Mouse (Mus musculus): ENCODE data around the gene Lpcat2b.
"Not testable (repeated sequence)": the region's sequence is repeated elsewhere in the genome, so short reads cannot be mapped to it uniquely, and the experiment has no call there.

Gene Lpcat2b

GRCm38 (mm10) chr5:107431249-107431648 lies at the start of gene Lpcat2b:
TSS of gene Lpcat2b (plus strand) at chr5:107431549.
- no peak for DNase-seq (ENCODE audit: low spot score in 2 of 2)

DNA sequence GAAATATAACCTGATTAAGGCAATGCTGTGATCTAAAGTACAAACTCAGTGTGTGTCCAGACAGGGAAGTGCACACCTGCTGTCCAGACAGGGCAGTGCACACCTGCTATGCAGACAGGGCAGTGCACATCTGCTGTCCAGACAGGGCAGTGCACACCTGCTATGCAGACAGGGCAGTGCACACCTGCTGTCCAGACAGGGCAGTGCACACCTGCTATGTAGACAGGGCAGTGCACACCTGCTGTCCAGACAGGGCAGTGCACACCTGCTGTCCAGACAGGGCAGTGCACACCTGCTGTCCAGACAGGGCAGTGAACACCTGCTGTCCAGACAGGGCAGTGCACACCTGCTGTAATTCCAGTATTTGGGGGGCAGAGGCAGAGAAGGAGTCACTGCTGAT lies 44.9 kb upstream of the Lpcat2b start:
- DNase-seq (ENCODE audit: low spot score in 2 of 2), result not testable (repeated sequence)

DNA sequence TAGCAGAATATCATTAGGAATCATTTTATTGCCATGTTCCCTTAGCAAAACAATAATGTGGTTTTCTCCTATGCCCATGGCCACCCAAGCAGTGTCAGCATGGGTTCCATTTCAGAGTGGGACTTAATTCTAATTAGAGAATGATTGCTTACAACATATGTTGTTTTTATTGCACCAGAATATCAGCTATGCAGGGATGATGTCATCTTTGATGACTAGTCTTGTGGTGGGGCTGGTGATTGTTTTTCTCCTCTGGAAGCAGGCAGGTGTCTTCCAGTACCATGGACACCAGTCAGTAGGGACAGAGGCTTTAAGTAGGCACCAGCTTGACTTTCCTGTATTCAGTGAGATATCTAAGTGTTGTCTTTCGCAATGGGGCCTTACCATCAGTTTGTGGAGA lies 43.6 kb upstream of the Lpcat2b start:
- DNase-seq (ENCODE audit: low spot score in 2 of 2), result no peak

DNA sequence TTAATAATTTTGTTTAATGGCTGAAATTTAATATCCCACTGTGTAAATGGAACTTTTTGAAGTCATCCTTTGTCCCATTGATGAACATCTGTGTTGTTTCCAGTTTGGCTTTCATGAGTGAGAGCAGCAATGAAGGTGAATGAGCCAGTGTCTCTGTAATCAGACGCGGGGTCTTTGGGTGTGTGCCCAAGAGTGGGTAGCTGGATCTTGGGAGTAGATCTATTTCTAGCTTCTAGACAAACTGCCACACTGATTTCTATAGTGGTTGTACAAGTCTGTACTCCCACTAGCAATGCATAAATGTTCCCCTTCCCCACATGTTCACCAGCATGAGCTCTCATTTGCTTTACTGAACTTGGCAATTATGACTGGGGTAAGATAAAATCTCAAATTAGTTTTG lies 42.0 kb upstream of the Lpcat2b start:
- no peak for DNase-seq (ENCODE audit: low spot score in 2 of 2)

DNA sequence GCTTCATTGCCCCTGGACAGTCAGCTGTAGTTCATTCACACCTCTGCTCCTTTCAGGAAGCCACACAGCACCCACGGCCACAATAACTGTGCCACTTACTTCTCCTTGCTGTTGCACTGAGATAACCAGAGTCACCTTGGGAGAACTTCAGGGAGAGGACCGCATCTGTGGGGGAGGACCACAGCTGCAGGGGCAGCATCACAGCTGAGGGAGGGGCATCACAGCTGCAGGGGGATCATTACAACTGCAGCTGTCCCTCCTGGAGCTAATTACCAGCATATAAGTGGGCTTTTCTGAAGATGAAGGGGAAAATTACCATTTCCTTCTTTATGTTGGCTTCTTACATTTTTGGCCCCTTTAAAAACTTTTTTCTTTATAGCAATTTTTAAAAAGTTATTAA lies 36.9 kb upstream of the Lpcat2b start:
- DNase-seq (ENCODE audit: low spot score in 2 of 2), result no peak

DNA sequence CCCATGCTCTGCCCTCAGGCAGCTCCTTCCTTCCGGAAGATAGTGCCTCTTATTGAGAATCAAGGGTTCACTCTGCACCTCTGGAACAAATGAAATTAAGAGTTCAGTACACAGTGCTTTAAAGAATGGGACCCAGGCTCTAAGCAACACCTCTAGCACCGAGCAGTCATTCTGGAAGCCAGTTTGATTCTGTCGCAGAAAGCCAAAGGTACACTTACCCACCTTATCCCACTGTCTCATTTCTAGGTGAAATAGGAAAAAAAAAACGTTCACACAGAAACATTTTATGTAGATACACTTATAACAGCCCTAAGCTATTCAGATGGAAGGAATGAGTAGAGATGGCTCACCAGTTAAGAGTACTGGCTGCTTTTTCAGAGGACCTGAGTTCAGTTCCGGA lies 28.9 kb upstream of the Lpcat2b start, which contains the start of gene Ephx4:
Ephx4 (plus strand) TSS at position 301 of the 400 bp plus-strand sequence.
- no peak for DNase-seq (ENCODE audit: low spot score in 2 of 2)

GRCm38 (mm10) chr5:107403011-107403946 lies 28.1 kb upstream of the Lpcat2b start:
- DNase-seq (ENCODE audit: low spot score in 2 of 2), result peak in 1 of 2 experiments; percentile 4

GRCm38 (mm10) chr5:107403947-107404684 lies 27.2 kb upstream of the Lpcat2b start:
- no peak for DNase-seq (ENCODE audit: low spot score in 2 of 2)

GRCm38 (mm10) chr5:107405361-107405760 lies 26.0 kb upstream of the Lpcat2b start:
- DNase-seq (ENCODE audit: low spot score in 2 of 2), result no peak

DNA sequence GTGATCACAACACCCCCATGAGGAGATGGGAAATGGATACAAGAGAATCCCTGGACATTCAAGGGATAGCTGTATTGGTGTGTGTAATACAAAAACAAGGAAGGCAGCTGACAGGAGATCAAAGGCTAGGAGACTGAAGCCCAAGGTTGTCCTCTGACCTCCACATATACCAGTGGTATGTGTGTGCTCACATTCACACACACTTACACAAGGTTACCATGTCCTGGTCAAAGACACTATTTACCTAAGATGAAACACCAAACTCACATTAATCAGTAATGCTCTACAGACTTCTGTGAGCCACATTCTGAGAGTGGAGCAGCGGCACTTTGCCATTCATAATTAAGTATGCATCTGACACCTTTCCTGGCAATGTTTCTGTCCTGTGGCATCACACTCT lies 21.0 kb upstream of the Lpcat2b start:
- no peak for DNase-seq (ENCODE audit: low spot score in 2 of 2)

DNA sequence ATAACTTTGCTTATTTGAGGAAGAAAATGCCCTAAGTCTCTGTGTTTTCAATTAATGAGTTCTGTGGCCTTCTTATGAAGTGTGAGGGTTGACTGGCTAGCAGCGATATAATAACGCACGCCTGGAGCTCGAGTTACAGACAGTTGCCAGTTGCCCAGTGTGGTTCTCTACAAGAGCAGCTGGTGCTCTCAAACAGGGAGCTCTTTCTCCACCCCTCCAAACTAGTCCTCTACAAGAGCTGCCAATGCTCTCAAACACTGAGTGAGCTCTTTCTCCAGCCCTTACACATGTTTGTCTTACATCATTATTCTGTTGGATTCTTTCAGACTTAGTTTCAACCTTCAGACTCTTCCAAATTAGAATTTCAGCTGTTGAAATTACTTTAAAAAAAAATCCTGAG lies 20.0 kb upstream of the Lpcat2b start:
- DNase-seq (ENCODE audit: low spot score in 2 of 2), result no peak

- DNase-seq (ENCODE audit: low spot score in 2 of 2), result no peak
Measured at GRCm38 (mm10) chr5:107412285-107412684, 19.1 kb upstream of the Lpcat2b start.

- no peak for DNase-seq (ENCODE audit: low spot score in 2 of 2)
Measured at GRCm38 (mm10) chr5:107415098-107415497, 16.3 kb upstream of the Lpcat2b start.

- no peak for DNase-seq (ENCODE audit: low spot score in 2 of 2)
Measured at GRCm38 (mm10) chr5:107421676-107422075, 9.7 kb upstream of the Lpcat2b start.

DNA sequence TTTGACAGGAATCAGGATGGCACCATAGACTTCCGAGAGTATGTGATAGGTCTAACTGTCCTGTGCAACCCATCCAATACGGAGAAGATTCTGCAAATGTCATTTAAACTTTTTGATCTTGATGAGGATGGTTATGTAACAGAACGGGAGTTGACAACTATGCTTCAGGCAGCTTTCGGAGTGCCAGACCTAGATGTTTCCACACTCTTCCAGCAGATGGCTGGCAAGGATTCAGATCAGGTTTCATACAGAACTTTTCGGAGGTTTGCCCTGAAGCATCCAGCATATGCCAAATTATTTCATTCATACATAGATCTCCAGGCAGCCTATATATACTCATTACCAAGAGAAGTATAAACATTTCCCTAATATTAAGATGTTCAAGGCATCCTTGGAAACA lies 2.7 kb downstream of the Lpcat2b start:
- no peak for DNase-seq (ENCODE audit: low spot score in 2 of 2)

DNA sequence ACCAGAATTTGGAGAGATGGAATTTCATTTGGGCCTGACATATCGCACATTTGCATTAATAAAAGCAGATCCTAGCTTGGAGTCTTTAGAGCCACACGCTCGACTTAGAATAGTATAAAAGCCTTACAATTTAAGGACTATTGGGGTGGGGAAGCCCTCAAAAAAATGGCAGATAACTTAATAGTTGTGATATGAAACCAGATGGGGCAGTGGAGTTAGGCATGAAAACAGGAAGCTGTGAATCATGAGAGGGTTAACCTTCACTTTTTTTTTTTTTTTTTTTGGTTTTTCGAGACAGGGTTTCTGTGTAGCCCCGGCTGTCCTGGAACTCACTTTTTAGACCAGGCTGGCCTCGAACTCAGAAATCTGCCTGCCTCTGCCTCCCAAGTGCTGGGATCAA lies 4.8 kb downstream of the Lpcat2b start:
- no peak for DNase-seq (ENCODE audit: low spot score in 2 of 2)

DNA sequence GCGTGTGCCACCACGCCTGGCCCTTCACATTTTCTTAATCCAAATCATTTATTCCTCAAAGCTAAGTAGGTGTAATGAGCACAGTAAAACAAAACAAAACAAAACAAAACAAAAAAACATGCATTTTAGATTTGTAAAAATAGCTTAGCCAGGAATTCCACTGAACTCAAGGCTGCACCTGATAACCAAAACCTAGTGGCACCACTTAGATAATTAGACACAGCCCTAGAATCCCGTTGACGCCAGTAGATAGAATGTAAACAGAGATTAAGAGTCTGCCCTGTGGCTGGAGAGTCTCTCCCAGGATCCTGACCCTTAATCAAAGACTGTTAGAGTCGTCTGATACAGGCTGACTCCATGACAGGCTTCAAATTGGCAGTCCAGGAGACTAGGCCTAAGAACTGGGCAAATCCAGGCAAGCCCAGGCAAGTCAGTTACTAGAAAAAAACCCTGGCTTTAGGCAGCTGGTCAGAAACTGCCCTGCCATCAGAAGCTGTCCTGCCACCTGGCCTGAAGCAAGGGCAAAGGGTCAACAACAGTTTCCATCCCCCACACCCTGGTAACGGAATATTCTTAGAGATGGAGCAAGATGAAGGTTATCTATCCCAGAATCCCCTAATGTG lies 5.3 kb downstream of the Lpcat2b start:
- DNase-seq (ENCODE audit: low spot score in 2 of 2), result peak in 1 of 2 experiments; percentile 1

GRCm38 (mm10) chr5:107437464-107438281 lies 6.3 kb downstream of the Lpcat2b start, which contains the start of gene Btbd8:
TSS of gene Btbd8 (plus strand) at chr5:107437997.
- DNase-seq (ENCODE audit: low spot score in 2 of 2), result peak; percentile 86 to 92

DNA sequence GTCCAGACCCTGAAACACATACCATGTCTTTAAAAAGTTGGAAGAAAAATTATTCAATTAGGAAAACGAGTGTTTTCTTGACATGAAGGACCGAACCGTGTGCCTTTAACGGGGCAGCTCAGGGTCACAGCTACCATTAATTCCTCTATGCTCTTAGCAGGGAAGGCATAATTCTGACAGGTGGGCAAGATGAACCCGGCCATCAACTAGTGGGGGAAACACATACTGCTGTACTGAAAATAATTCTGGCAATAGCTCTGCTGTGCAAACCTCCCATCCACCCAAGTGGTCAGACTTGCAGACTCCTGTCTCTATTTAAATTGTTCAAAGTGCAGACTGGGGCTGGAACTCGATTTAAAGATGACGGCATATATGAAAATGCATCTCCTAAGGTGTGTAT lies 7.0 kb downstream of the Lpcat2b start:
- DNase-seq (ENCODE audit: low spot score in 2 of 2), result no peak

- no peak for DNase-seq (ENCODE audit: low spot score in 2 of 2)
Measured at GRCm38 (mm10) chr5:107441881-107442280, 10.5 kb downstream of the Lpcat2b start.

GRCm38 (mm10) chr5:107444251-107444650 lies 12.9 kb downstream of the Lpcat2b start:
- no peak for DNase-seq (ENCODE audit: low spot score in 2 of 2)

Data from urinary bladder, adult 18-20 months (tissue).